Mouse (Mus musculus) frontal cortex, postnatal 10 days (tissue): ENCODE measurements around the gene Ap4b1.
A peak's percentile ranks its signal among the peaks of the same experiment; 100 is the strongest.
"Not testable (repeated sequence)": the region's sequence is repeated elsewhere in the genome, so short reads cannot be mapped to it uniquely, and the experiment has no call there.

Experiments used
- DNase-seq, 2 experiments: peaks; one replicate each; pipeline ENCODE4 v3.0.0; 2022; ENCODE audit warnings: low spot score in 2 of 2, mixed read lengths in 1 of 2

Ap4b1 gene

GRCm38 (mm10) chr3:103808891-103809798 is at the start of gene Ap4b1, which contains the start of the genes Dclre1b and Gm43064:
TSS of gene Ap4b1 (plus strand) at chr3:103809520.
TSS of gene Dclre1b (minus strand) at chr3:103809444.
TSS of gene Gm43064 (plus strand) at chr3:103809573.
- DNase-seq = peak; percentile 80 to 86

DNA sequence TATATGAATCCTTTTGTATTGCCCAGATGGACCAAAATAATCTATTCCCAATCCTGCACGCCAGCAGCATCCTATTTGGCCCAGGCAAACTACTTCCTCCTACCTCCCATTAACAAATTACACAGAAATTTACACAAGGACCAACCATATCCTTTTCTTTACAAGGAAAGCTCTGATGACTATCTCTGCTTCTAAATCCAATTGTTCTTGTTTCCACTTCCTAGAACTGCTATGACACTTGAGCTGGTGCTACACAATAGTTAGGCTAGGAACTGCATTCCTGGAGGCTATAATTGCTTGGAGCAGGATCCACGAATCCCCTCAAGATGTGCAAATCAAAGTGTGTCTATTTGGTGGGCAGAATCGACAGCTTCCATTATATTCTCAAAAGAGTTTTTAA is 42.5 kb upstream of the Ap4b1 start:
- DNase-seq = no peak

- no peak for DNase-seq
These were observed 37.7 kb upstream of the Ap4b1 start for GRCm38 (mm10) chr3:103771531-103772130.

DNA sequence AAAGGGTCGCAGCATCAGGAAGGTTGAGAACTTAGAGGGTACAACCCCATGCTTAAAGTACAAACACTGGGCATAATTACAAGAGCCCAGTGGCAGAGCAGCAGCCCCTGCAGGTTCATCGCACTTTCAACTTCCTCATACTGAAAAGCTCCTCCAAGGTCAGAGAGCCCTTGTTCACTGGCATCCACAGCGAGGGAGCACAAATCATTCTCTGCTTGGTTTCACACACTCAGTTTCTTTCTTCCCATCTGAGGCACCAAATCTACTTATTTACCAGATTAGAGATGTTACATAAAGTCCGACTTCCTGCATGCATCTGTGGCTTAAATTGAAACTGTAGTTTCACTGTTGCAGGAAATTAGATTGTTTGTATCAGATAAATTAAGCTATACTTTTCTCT is 36.5 kb upstream of the Ap4b1 start:
- DNase-seq = no peak

GRCm38 (mm10) chr3:103773508-103773907 is 35.8 kb upstream of the Ap4b1 start:
- DNase-seq = no peak

DNA sequence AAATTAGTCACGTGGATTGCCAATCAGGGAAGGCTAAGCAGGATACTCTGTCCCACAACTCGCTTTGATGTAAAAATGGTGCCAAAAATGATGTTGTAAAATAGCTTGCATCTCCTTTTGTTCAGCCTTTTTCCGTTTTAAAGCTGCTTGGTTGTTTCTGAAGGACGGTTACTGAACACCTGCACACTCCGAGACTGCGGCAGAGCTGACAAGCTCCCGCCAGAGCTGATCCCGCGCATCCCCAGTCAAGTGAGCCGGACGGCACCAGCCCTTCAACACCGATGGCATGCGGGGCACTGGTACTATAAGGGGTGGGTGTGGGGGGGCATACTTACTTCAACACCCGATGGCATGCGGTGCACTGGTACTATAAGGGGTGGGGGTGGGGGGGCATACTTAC is 35.3 kb upstream of the Ap4b1 start:
- no peak for DNase-seq

GRCm38 (mm10) chr3:103777940-103778339 is 31.4 kb upstream of the Ap4b1 start:
- DNase-seq = no peak

- DNase-seq = no peak
These were observed 30.7 kb upstream of the Ap4b1 start for GRCm38 (mm10) chr3:103778660-103779059.

GRCm38 (mm10) chr3:103779183-103779582 is 30.1 kb upstream of the Ap4b1 start:
- no peak for DNase-seq

DNA sequence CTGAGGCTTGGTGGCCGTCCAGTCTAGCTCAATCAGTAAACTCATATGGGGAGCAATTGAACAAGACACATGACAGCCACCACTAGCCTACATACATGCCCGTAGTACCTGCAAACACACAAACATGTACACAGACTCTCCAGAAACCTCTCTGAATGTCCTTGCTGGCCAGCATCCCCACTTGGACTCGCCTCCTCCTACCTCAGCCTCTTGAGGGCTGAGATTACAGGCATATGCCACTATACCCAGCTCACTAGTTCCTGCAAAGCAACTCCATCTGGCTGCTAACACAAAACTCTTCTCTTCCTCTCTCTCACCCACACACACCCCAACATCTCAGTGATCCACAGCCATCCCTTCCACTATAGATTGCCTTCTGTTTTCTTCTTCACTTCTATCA is 29.0 kb upstream of the Ap4b1 start:
- no peak for DNase-seq

DNA sequence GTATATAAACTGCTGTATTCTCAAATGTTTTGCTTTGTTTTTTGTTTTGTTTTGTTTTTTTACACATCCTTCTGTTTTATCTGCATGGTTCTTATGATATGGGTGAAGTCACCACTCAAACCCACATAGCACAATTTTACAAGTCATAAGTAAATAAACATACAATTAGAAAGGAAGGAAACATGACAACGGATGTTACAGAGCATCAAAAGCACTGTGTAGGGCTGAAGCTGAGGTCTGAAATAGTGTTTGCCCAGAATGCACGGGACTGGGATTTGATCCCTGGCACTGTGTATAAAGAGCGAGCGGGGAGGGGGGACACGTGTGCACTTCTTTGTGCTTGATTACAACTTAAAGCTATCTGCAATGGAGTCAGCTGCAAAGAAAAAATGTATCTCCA is 28.5 kb upstream of the Ap4b1 start:
- no peak for DNase-seq

- DNase-seq = no peak
These were observed 26.3 kb upstream of the Ap4b1 start for GRCm38 (mm10) chr3:103782844-103783609.

DNA sequence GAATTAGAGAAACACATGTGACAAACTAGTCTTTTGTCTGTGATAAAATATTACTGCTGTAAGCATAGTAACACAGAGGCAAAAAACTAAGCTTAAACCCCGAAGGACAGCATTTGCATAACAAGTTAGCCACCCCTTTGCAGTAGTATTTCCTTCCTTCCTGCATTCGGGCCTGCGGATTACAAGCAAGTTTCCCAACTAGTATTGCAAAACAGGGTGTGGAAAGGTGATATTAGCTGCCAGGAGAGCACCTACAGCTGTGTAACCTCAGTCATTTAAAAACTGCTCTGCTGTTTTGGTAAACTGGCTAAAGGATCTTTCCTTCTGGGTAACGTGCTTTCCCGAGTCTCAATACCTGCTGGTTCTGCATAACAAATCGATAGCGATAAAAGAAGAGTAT is 22.1 kb upstream of the Ap4b1 start:
- DNase-seq = no peak

DNA sequence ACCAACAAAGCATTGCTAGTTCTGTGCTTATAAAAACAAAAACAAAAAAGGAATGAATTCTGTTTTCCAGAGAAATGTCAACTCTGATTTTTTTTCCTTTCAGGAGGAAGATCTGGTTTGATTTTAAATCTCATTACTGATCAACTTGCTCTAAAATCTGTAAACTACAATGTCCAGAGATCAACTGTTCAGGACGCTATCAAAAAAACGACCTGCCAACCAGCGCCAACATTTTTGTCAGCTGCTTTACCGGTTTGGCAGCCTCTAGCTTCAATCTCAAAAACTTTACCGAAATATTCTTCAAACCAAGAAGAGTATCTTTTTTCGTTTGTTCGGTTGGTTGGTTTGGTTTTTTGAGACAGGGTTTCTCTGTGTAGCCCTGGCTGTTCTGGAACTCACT is 20.2 kb upstream of the Ap4b1 start:
- no peak for DNase-seq

GRCm38 (mm10) chr3:103789891-103790345 is 19.4 kb upstream of the Ap4b1 start:
- no peak for DNase-seq

DNA sequence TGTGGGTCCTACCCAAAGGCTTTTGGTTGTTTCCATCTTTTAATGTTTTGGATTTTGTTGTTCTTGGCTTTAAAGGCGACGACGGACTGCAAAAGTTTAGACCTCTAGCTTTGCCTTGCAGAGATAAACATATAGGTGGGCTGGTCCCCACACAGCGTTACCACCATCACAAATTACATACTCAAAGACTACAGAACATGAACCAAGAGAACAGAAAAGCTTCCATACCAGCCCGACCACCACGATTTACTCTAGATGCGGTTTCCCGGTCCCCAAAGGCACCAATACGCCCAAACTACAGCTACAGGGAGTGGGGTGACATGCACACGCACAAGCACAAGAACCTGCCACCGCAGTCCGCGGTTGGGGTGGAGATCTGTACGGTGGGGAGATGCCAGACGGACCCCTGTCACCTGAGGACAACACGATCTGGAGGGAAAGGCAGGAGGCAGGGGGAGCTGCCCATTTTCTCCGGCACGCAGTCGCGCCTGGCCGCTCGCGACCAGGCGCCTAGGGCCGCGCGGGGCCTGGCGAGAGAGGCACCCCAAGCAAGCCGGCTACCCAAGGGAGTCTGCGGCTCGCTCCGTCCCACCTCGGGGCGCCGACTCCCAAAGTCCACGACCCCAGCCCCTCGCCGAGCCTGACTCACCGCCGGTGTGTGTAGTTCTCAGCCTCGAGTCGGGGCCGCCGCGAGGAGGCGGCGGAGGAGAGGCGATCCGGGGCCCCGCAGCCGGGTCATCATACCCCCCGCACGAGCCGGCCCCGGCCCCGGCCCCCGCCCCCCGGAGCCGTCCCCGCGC is 18.8 kb upstream of the Ap4b1 start:
- DNase-seq = peak in 1 of 2 experiments; percentile 43

GRCm38 (mm10) chr3:103791230-103792110 is 17.9 kb upstream of the Ap4b1 start, which contains the start of gene Hipk1:
TSS of gene Hipk1 (minus strand) at chr3:103791563.
- DNase-seq = peak; percentile 88 to 93

GRCm38 (mm10) chr3:103792111-103792406 is 17.3 kb upstream of the Ap4b1 start:
- not testable (repeated sequence) for DNase-seq

DNA sequence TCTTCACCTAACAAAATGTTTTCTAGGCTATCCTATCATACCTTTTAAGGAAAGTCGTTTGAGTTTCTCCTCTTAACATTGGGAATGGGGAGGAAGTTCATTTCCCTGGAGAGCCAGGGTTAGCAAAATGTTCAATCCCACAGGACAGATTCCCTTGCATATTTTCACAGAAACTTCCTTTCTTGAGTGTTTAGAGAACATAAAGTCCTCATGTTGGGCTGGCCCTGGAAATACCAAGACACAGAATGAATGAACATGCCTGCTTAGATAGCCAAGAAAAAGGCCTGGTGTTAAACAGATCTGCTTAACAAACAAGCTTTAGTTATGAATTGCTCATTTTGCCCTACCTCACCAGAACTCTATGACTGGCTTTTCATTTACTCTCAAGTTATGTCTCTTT is 16.8 kb upstream of the Ap4b1 start:
- no peak for DNase-seq

DNA sequence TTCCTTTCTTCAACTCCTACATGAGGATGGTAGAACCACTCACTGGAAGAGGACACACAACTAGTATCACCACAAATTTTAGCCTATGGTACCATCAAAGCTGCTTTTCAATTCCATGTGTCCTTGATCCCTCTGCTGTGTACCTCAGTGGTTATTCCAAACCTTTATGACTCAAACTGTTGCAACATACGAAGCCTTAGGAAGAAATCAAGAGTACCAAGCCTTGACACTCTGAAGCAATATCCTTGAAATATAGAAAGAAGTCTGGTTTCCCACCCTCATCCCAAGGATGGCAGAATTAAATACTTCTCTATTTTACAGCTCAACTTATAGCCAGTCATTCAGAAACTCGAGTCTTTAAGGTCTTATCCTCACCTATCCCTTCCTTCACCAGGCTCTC is 12.9 kb upstream of the Ap4b1 start:
- no peak for DNase-seq
